Mouse (Mus musculus): ENCODE measurements around the gene Tmem120b. TPM values are rescaled to one million over a fixed set of nuclear protein-coding genes. Genes with fewer than 3 reads are reported as not detected.

Tmem120b gene
- total and polyA plus RNA-seq, 3 experiments: 5.6 to 6.8 TPM; not detected in 1

- TF ChIP-seq E2F4 (IDR thresholded peaks at IDR 0.05; ENCODE audit: borderline replicate concordance, low read depth, low read length) (no peak), POLR2AphosphoS2 (IDR thresholded peaks at IDR 0.05; ENCODE audit: low read length) (no peak), CTCF (IDR thresholded peaks at IDR 0.05 in 2 of 3, conservative IDR thresholded peaks at IDR 0.05 in 1 of 3; ENCODE audit: control insufficient read depth in 1 of 3, insufficient read depth in 1 of 3, low read depth in 2 of 3, low read length in 3 of 3, poor library complexity in 1 of 3, severe bottlenecking in 1 of 3) (no peak), POLR2AphosphoS5 (IDR thresholded peaks at IDR 0.05; ENCODE audit: borderline replicate concordance, low read depth, low read length) (no peak), MAX (IDR thresholded peaks at IDR 0.05; ENCODE audit: low read length) (no peak), RAD21 (IDR thresholded peaks at IDR 0.05; ENCODE audit: low read depth, low read length) (no peak), ELF1 (IDR thresholded peaks at IDR 0.05; ENCODE audit: low read depth, low read length) (no peak), GATA1 (IDR thresholded peaks at IDR 0.05; ENCODE audit: low read depth, low read length) (no peak), USF1 (IDR thresholded peaks at IDR 0.05; ENCODE audit: low read depth, low read length) (no peak), NELFE (IDR thresholded peaks at IDR 0.05; ENCODE audit: low read depth, low read length) (no peak), POLR2A (IDR thresholded peaks at IDR 0.05; ENCODE audit: control insufficient read depth in 1 of 2, insufficient read depth in 1 of 2, low read depth in 1 of 2, low read length in 2 of 2, poor library complexity in 1 of 2) (no peak), USF2 (IDR thresholded peaks at IDR 0.05; ENCODE audit: borderline replicate concordance in 1 of 2, insufficient read depth in 1 of 2, low read depth in 1 of 2, low read length in 2 of 2) (no peak), CHD2 (IDR thresholded peaks at IDR 0.05; ENCODE audit: low read length) (no peak), TBP (IDR thresholded peaks at IDR 0.05; ENCODE audit: low read depth, low read length) (no peak), ETS1 (IDR thresholded peaks at IDR 0.05; ENCODE audit: low read depth, low read length) (no peak), TCF12 (IDR thresholded peaks at IDR 0.05; ENCODE audit: low read depth, low read length) (no peak), HCFC1 (IDR thresholded peaks at IDR 0.05; ENCODE audit: low read depth, low read length) (no peak), ZNF384 (IDR thresholded peaks at IDR 0.05; ENCODE audit: low read depth, low read length) (no peak), MEF2A (IDR thresholded peaks at IDR 0.05; ENCODE audit: extremely low read depth, insufficient replicate concordance, low read depth, low read length, poor library complexity, severe bottlenecking) (no peak), ZMIZ1 (IDR thresholded peaks at IDR 0.05; ENCODE audit: low read depth, low read length) (no peak)
- no peaks in the 10 kb centered on the region for H3K27me3 ChIP-seq (ENCODE audit: control insufficient read depth in 1 of 2, insufficient read depth in 2 of 2, low read length in 2 of 2)
- no peak overlapping the region for H3K27ac ChIP-seq (ENCODE audit: control insufficient read depth, low read depth, low read length)
- H3K36me3 ChIP-seq (ENCODE audit: control insufficient read depth in 1 of 2, insufficient read depth in 2 of 2, low read length in 2 of 2): peaks cover 0 to 20% of the 10 kb centered on the region in 2 experiments; a peak in 2 of 4 replicates
- H3K9ac ChIP-seq (ENCODE audit: control insufficient read depth, low read depth, low read length, poor library complexity, severe bottlenecking): no peak overlapping the region
- no peaks in the 10 kb centered on the region for H3K9me3 ChIP-seq (replicated peaks; ENCODE audit: insufficient read depth, low read length)
- H3K4me1 ChIP-seq (ENCODE audit: control insufficient read depth in 1 of 2, insufficient read depth in 2 of 2, low read length in 2 of 2): peaks cover 7 to 35% of the 10 kb centered on the region in 2 experiments
- no peaks in the 10 kb centered on the region for H3K79me2 ChIP-seq (ENCODE audit: control insufficient read depth, insufficient read depth, low read length, poor library complexity)
- DNase-seq (ENCODE audit: low read depth, low spot score): no peak
- H3K4me3 ChIP-seq (ENCODE audit: control insufficient read depth in 1 of 2, insufficient read depth in 1 of 2, low read depth in 2 of 2, low read length in 2 of 2): no peak overlapping the region
These were observed 38.5 kb upstream of the Tmem120b start for GRCm38 (mm10) chr5:123029729-123030128.

DNA sequence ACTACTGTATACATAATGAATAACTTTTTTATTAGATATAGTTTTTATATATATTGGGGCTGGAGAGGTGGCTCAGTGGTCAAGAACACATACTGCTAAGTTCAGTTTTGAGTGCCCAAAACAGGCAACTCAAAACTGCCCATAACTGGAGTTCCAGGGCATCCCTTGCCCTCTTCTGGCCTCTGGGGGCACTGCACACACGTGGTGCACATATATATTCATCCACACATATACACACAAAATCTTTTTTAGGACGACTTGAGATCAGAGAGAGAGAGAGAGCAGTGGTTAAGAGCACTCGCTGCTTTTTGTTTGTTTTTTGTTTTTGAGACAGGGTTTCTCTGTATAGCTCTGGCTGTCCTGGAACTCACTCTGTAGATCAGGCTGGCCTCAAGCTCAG is 36.9 kb upstream of the Tmem120b start:
- Histone ChIP-seq H3K4me3 (ENCODE audit: control insufficient read depth in 1 of 2, insufficient read depth in 1 of 2, low read depth in 2 of 2, low read length in 2 of 2) (no peak overlapping the region), H3K27me3 (ENCODE audit: control insufficient read depth in 1 of 2, insufficient read depth in 2 of 2, low read length in 2 of 2) (no peaks in the 10 kb centered on the region), H3K27ac (ENCODE audit: control insufficient read depth, low read depth, low read length) (no peak overlapping the region), H3K36me3 (ENCODE audit: control insufficient read depth in 1 of 2, insufficient read depth in 2 of 2, low read length in 2 of 2) (peaks cover 0 to 7% of the 10 kb centered on the region in 2 experiments; a peak in 2 of 4 replicates), H3K9ac (ENCODE audit: control insufficient read depth, low read depth, low read length, poor library complexity, severe bottlenecking) (no peak overlapping the region), H3K4me1 (ENCODE audit: control insufficient read depth in 1 of 2, insufficient read depth in 2 of 2, low read length in 2 of 2) (peaks cover 2 to 34% of the 10 kb centered on the region in 2 experiments; a peak in 3 of 4 replicates), H3K79me2 (ENCODE audit: control insufficient read depth, insufficient read depth, low read length, poor library complexity) (no peaks in the 10 kb centered on the region), H3K9me3 (replicated peaks; ENCODE audit: insufficient read depth, low read length) (no peaks in the 10 kb centered on the region)
- DNase-seq (ENCODE audit: low read depth, low spot score): peak; percentile 24
- no peak for TF ChIP-seq SIN3A (IDR thresholded peaks at IDR 0.05; ENCODE audit: low read length)
- peak; percentile 21 to 41 (median 26); a peak in 5 of 6 replicates for TF ChIP-seq CTCF (IDR thresholded peaks at IDR 0.05 in 2 of 3, conservative IDR thresholded peaks at IDR 0.05 in 1 of 3; ENCODE audit: control insufficient read depth in 1 of 3, insufficient read depth in 1 of 3, low read depth in 2 of 3, low read length in 3 of 3, poor library complexity in 1 of 3, severe bottlenecking in 1 of 3)
- TF ChIP-seq KAT2A (conservative IDR thresholded peaks at IDR 0.05; ENCODE audit: low read depth, low read length): no peak
